Mouse (Mus musculus) kidney, postnatal 0 days (tissue): ENCODE results near the gene Cldn19. TPM values are rescaled to one million over a fixed set of nuclear protein-coding genes. Genes with fewer than 3 reads are reported as not detected.

Experiments used
- ATAC-seq: fragments of 200-750 bp; cut with Nextera tagmentation; replicated peaks from 2 replicates; pipeline ENCODE4 v1.8.0; 2017; ENCODE audit warnings: low read depth, moderate number of reproducible peaks, moderate TSS enrichment, moderate library complexity; ENCODE audit not compliant: low FRiP score
- DNase-seq: peaks from one replicate; pipeline ENCODE4 v3.0.0-alpha.2; 2016; ENCODE audit warnings: low spot score
- H3K27ac ChIP-seq: fragments of 300-500 bp; sonication (generic); 2 replicates; pipeline ENCODE4 v1.5.1; 2014; ENCODE audit warnings: mild to moderate bottlenecking
- H3K27me3 ChIP-seq: fragments of 300-500 bp; sonication (generic); 2 replicates; pipeline ENCODE4 v1.6.1; 2014; ENCODE audit warnings: low read length, mixed read lengths; ENCODE audit not compliant: insufficient read depth
- H3K36me3 ChIP-seq: fragments of 300-500 bp; sonication (generic); 2 replicates; pipeline ENCODE4 v1.6.1; 2014; ENCODE audit warnings: low read length, mixed read lengths; ENCODE audit not compliant: insufficient read depth
- H3K4me1 ChIP-seq: fragments of 300-500 bp; sonication (generic); replicated peaks from 2 replicates; pipeline ENCODE4 v1.6.1; 2014; ENCODE audit warnings: antibody characterized with exemption, low read length, mixed read lengths; ENCODE audit not compliant: insufficient read depth
- H3K4me2 ChIP-seq: fragments of 300-500 bp; sonication (generic); 2 replicates; pipeline ENCODE4 v1.6.1; 2014; ENCODE audit warnings: mild to moderate bottlenecking, low read length, moderate library complexity, mixed read lengths
- H3K4me3 ChIP-seq: fragments of 300-500 bp; sonication (generic); replicated peaks from 2 replicates; pipeline ENCODE4 v1.5.1; 2014; ENCODE audit warnings: low read depth, low read length
- H3K9ac ChIP-seq: fragments of 300-500 bp; sonication (generic); 2 replicates; pipeline ENCODE4 v1.6.1; 2014; ENCODE audit warnings: low read depth, low read length
- H3K9me3 ChIP-seq: fragments of 300-500 bp; sonication (generic); replicated peaks from 2 replicates; pipeline ENCODE4 v1.6.1; 2016; ENCODE audit warnings: low read length, inconsistent platforms, mixed read lengths
- CTCF ChIP-seq: IDR thresholded peaks from 2 replicates; pipeline ENCODE4 v1.5.1; 2016; ENCODE audit warnings: antibody characterized with exemption, low read depth, mild to moderate bottlenecking, moderate library complexity
- WGBS: fragments of 180-500 bp; shearing (Covaris S2); extraction: QIAGEN DNeasy Blood & Tissue Kit; methylation state at CpG from one replicate; pipeline ENCODE4 v1.1.7; 2014; 5-methylcytosine and 5-hydroxymethylcytosine counted together
- polyA plus RNA-seq: library from polyadenylated mRNA; unstranded; fragments of >200 nt; fragmentation: Nextera tagmentation; extraction: Ambion mirVana; gene quantifications from 2 replicates; pipeline ENCODE4 v1.2.1, GENCODE M21; 2015

The Cldn19 gene
- polyA plus RNA-seq, 1 experiment from 2014 or later = 72.5 TPM

DNA sequence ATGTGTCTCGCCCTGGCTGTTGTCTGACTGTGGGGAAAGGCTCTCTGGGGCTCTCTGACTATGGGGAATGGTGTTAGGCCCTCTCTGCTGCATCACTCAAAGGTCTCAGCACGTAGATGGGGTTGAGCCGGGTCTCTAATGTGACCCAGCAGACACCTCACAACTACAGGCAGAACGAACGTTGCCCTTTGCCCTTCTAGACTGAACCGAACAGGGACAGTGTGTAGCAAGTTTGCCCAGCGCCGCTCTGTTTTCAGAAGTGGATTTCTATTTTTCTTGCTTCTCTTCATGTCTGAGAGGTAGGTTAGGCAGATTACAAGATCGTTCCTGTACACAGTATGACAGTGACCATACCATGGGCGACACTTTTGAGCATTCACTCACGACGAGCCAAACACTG lies 12.6 kb upstream of the Cldn19 start:
- TF ChIP-seq CTCF = no peak
- Histone ChIP-seq H3K36me3 (peaks cover 10% of the 10 kb centered on the region; the same call in 1 of the 2 replicates), H3K27me3 (no peaks in the 10 kb centered on the region), H3K9me3 (no peaks in the 10 kb centered on the region), H3K4me1 (no peaks in the 10 kb centered on the region; the same call in 1 of the 2 replicates), H3K27ac (no peak overlapping the region), H3K4me2 (no peak overlapping the region), H3K9ac (no peak overlapping the region), H3K4me3 (no peak overlapping the region)
- 91% methylated on average over 12 of the region's 12 CpGs for WGBS
- no peak for DNase-seq
- ATAC-seq = no peak

DNA sequence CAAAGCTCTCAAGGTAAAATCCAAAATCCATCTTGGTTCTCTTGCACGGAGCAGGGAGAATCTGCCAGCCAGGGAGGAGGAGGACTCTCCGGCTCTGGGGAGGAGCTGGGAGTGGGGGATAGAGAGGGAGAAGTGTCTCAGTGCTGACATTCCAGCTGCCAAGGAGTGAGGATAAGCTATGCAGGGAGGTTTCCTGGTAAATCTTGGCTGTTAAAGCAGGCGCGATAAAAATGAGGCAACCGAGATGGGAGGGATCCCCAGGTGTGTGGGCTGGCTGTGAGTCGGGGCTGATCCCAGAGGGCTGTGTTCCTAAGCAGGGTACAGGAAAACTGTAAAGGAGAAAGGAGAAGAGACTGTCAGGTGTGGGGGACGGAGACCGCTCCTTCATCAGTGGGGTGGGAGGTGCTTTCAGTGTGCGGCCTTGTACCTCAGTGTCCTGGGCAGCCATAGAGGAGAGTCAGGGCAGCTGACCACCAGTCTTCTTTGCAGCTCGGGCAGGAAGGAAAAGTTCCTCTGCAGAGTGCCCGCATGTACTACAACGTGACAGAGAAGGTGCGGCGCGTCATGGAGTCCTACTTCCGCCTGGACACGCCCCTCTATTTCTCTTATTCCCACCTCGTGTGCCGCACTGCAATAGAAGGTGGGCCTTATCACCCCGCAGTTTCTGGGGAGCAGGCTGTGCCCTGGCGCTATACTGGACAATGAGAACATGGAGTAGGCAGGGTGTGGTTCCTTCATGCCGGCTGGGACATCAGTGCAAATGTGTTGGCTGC lies 10.6 kb upstream of the Cldn19 start:
- no peak for TF ChIP-seq CTCF
- no peak overlapping the region for H3K9ac ChIP-seq
- DNase-seq = no peak
- no peak for ATAC-seq
- no peak overlapping the region for H3K4me3 ChIP-seq
- WGBS = 75% methylated on average over 22 of the region's 22 CpGs
- peaks cover 2% of the 10 kb centered on the region; the same call in 1 of the 2 replicates for H3K4me1 ChIP-seq
- no peaks in the 10 kb centered on the region for H3K9me3 ChIP-seq
- peaks cover 10% of the 10 kb centered on the region for H3K36me3 ChIP-seq
- H3K27ac ChIP-seq = no peak overlapping the region
- no peak overlapping the region for H3K4me2 ChIP-seq
- no peaks in the 10 kb centered on the region for H3K27me3 ChIP-seq

DNA sequence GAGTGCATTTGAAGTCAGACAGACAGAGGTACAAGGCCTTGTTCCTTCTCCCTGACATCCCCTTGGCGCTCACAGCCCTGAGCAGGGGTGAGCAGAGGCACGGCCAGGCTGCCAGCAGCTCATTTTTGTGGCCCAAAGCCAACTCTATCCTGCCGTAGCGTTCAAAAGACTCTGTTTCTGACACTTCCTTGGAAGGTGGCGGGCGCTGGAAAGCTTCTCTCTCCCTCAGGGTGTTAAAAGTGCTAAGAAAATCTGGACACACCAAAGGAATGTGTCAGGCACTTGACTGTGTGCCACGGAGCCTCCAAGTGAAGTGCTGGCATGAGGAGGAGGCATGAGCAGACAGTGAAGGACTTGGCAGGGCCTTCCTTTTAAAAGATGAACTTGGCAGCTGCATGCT lies 9.7 kb upstream of the Cldn19 start:
- Histone ChIP-seq H3K9me3 (no peaks in the 10 kb centered on the region), H3K36me3 (peaks cover 10% of the 10 kb centered on the region), H3K27ac (no peak overlapping the region), H3K4me2 (no peak overlapping the region), H3K4me1 (peaks cover 2% of the 10 kb centered on the region; the same call in 1 of the 2 replicates), H3K9ac (no peak overlapping the region), H3K27me3 (no peaks in the 10 kb centered on the region), H3K4me3 (no peak overlapping the region)
- WGBS = 66% methylated on average over 7 of the region's 7 CpGs
- no peak for ATAC-seq
- no peak for DNase-seq
- no peak for TF ChIP-seq CTCF

DNA sequence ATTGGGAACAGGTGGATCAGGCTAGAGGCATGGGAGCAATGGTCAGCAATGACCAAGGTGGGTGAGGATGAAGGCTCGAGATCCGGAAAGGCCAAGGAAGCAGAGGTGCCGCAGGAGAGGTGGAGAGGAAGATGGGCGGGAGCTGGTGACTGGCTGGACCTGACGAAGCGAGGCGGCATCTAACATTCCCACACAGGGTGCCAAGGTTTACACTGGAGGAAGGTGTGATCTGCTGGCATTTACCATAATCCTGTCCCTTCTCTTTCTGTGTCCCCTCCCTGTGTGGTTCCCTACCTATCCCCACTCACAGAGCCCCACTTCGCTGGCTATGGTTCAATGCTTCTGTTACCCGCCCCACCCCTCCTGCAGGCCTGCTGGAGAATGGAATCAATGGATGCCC lies 9.3 kb upstream of the Cldn19 start:
- Histone ChIP-seq H3K4me2 (no peak overlapping the region), H3K9me3 (no peaks in the 10 kb centered on the region), H3K27me3 (no peaks in the 10 kb centered on the region), H3K4me1 (peaks cover 2% of the 10 kb centered on the region; the same call in 1 of the 2 replicates), H3K4me3 (no peak overlapping the region), H3K9ac (no peak overlapping the region), H3K36me3 (peaks cover 10% of the 10 kb centered on the region), H3K27ac (no peak overlapping the region)
- DNase-seq = no peak
- no peak for ATAC-seq
- TF ChIP-seq CTCF = no peak
- WGBS = 86% methylated on average over 9 of the region's 9 CpGs

DNA sequence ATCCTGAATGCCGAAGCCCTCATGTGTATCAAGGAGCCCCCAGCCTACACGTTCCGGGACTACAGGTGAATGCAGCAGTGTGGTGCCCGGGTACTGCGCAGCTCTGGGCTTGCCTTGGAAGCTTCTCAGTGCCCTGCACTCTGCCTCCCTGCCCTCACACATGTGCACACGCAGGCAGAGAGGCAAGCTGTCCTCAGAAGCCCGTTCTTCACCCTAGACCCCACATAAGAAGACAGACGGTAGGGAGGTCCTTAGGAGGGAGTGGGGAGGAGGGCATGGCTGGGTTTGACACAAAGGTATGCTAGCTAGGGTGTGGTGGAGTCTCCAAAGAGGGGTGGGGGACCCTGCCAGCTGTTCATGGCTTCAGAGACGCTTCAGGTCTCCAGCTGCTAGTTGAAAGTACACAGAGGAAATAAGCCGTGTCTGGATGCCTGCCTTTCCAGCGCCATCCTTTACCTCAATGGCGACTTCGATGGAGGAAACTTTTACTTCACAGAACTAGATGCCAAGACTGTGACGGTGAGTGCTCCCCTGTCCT lies 8.5 kb upstream of the Cldn19 start:
- Histone ChIP-seq H3K4me2 (no peak overlapping the region), H3K9ac (no peak overlapping the region), H3K9me3 (no peaks in the 10 kb centered on the region), H3K4me1 (peaks cover 2% of the 10 kb centered on the region; the same call in 1 of the 2 replicates), H3K4me3 (no peak overlapping the region), H3K36me3 (peaks cover 6% of the 10 kb centered on the region), H3K27ac (no peak overlapping the region), H3K27me3 (no peaks in the 10 kb centered on the region)
- no peak for TF ChIP-seq CTCF
- DNase-seq (no peak), ATAC-seq (no peak; the same call in 1 of the 2 replicates)
- 76% methylated on average over 14 of the region's 14 CpGs for WGBS

DNA sequence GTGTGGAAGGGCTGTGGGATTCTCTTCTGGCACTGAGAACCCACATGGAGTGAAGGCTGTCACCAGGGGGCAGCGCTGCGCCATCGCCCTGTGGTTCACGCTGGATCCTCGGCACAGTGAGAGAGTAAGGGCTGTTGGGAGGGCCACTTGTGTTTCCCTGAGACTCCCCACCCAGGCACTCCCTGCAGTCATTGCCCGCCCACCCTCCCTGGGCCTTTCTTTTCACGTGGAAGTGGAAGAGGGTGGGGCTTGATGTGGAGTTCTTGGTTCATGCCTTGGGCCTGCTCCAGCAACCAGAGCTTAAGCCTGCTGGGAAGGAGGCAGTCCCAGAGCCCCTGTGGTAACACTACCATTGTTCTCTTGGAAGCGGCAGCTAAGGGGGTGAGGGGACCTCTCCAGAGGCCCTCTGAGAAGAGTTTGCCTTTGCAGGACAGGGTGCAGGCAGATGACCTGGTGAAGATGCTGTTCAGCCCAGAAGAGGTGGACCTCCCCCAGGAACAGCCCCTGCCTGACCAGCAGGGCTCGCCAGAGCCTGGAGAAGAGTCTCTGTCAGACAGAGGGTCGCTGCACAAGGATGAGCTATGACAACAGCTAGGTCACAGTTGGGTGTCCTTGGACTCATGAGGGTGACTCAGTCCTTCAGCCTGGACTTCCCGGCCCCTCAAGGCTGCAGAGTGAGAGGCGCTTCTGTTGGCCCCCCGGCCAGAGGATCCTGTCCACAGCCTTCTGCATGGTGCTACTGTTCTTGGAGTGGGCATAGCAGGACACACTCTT lies 7.6 kb upstream of the Cldn19 start:
- H3K4me2 ChIP-seq = no peak overlapping the region
- no peak overlapping the region for H3K4me3 ChIP-seq
- H3K27me3 ChIP-seq = no peaks in the 10 kb centered on the region
- H3K9me3 ChIP-seq = no peaks in the 10 kb centered on the region
- ATAC-seq = peak; percentile 58
- DNase-seq = peak; percentile 77
- peak; percentile 88 for TF ChIP-seq CTCF
- peak overlapping the region; percentile 42; the same call in 1 of the 2 replicates for H3K27ac ChIP-seq
- peaks cover 6% of the 10 kb centered on the region for H3K36me3 ChIP-seq
- WGBS = 31% methylated on average over 13 of the region's 13 CpGs
- H3K9ac ChIP-seq = 0 out of 2 replicates have a peak overlapping the region, but pooled peaks have one; percentile 37
- H3K4me1 ChIP-seq = peaks cover 8% of the 10 kb centered on the region
